Mouse (Mus musculus) embryo, embryonic 10 days (tissue): ENCODE data around the gene Pid1.
"Not testable (repeated sequence)": the region's sequence is repeated elsewhere in the genome, so short reads cannot be mapped to it uniquely, and the experiment has no call there.

Experiments
- DNase-seq: peaks from one replicate; pipeline ENCODE4 v3.0.0-alpha.2; 2015; ENCODE audit warnings: low spot score

Pid1 gene

DNA sequence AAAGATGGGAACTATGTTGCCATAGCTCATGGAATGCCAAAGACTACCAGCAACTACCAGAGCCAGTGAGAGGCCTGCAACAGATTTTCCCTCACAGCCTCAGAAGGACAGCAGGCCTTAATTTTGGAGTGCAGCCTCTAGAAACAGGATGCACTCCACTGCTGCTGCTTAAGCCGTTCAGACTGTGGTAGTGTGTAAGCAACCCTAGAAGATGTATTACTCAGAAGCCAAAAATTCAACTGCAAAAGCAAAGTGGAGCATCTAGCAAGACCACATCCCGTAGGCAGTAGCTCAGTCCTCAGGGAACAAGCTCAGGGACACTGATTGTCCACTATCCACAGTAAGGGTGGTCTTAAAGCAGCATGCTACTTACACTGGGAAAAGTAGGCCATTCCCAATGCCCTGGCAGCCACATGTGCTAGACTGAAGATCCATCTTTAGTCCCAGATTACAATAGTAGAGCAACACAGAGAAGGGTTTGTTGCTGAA is 92.2 kb downstream of the Pid1 start:
- DNase-seq: no peak

DNA sequence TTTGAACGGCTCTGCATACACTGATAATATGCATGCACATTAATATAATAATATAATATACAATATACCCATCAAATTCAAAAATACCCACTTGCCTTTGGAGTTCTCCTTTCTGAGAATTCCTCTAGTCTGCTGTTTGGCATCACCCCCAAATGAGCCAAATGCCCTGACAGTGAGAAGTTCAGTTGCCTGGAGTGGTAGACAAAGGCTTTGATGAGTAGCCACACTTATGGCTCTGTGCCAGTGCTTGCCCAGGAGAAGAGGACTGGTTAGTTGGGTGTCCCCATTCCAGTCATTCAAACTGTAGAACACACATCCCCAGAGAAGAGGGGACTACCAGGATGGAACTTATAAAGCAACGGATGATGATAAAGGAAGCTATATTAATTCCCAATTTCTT is 106.3 kb downstream of the Pid1 start:
- no peak for DNase-seq

DNA sequence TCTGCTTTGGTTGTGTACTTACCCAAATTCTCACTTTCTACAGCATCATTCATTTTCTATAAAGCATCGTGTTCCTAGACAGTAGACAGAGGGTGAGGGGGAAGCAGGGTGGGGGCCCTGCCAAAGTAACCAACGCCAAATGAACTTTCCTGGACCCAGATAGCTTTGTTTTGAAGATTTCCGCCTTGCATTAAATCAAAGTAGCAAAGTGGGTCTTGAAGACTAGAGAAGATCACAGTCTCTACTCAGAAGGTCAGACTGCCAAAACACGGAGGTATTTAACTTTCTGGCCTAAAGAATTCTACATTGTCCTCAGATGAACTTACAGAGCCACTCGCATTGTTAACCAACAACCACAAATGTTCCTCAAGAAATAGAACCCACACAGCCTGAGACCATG is 109.6 kb downstream of the Pid1 start:
- no peak for DNase-seq

DNA sequence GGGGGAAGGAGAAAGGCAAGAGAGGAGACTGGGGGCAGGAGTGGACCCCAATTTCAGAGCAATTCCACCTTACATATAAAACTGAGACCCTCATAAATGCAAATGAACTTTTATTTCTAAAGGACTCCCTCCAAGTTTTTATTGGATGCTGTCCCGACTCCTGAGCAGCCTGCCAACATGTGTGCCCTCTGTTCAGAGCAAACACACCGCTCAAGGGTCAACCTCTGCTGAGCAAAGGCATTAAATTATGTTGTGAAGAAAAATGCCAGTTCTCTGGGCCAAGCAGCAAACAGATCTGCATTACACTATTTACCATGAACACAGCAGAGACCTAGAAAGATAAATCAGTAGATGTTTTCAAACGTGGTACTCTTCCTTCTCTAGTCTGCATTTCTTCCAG is 110.1 kb downstream of the Pid1 start:
- no peak for DNase-seq

DNA sequence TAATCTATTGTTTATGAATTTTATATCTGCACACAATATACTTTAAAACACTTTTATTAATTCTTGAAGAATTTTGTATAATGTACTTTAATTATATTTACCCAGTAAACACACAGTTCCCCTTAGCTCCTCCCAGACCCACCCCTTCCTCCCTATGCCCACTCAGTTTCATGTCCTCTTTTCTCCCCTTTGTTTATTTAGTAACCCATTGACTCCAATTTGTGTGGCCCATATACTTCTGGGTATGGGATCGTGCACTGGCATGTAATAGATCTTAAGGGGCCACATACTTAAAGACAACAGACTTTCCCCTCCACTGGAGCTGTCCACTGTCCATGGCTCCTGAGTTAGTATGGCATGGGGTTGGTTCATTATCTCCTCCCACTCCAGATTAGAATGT is 112.8 kb downstream of the Pid1 start:
- DNase-seq: no peak

DNA sequence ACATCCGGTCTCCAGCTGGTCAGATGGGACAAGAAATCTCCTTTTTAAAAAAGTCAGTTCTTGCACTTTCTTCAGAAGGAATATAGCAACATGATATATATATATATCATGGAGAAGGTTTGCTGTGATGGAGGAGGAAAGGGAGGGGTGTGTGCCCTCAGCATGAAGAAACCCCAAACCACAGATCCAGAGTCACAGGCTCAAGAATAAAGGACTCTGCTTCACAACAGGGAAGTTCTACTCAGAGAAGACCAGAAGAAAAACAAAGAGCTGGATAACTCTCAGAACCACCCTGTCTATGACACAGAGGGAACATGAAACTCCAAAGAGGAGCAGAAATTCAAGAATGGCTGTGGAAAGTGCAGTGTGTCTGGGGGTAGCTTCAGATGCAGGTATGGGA is 113.2 kb downstream of the Pid1 start:
- no peak for DNase-seq

DNA sequence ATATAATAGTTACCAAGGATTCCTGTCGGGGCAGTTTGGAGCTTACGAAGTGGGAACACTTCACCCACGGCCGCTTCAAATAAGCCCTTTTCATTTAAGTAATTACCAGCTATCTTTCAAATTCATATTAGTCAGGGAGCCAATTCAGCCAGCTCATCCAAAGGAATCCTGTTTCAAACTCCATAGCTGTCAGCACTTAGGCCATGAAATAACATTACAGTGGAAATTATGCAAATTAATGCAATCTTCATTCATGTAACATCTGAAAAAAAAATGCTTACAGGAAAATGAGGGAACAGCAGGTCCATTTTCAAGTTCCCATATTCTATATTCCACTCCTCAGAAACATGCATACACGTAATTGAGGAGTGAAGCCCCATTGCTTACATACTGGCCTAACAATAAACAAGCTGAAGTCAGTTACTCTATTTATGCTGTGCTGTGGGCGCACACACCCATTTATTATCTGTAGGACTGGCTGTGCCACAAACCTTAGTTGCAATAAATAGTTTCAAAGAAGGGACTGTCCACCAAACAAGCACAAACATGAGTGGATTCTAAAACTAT is 114.1 kb downstream of the Pid1 start:
- DNase-seq: no peak

DNA sequence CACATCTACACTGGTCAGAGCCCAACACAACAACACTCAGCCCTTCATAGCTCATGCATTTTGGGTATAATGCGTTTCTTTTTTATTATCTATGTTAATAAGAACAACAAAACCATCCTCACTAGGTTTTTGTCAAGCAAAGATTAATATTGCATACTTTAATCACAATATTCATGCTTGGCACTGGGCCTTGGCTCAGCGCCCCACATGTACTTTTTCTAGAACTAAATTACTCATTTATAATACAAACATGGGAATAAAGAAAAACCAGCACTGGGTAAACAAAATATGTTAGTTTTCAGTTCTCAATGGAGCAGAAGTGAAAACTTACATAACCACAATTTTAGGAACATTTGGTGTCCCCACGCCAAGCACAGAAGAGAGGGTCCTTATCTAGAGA is 116.9 kb downstream of the Pid1 start:
- no peak for DNase-seq

DNA sequence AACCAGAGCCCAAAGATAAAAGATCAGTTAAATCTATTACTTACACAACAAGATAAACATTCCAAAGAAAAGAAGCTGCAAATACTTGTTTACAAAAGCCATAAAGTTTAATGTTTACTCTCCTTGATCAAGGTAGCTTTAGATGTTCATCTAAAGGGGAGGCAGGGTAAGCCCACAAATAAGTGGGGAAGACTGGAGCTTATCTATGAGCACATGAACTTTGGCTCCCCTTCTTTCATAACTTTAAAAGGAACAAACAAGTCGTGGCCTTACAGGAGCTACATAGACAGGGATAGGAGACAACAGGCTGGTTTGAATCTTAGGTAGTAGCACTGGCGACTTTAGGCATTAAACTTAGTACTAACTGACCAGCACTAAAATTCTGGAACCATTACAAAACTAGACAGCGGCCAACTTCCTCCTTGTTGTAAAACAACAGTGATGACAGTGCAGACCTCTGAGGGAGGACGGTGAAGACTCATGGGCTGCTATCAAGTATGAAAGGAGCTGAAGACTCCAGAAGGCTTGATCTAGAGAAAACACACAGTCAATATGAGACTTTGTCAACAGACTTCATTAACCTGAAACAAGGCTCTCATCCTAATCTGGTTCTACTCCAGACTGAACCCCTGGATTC is 122.7 kb downstream of the Pid1 start:
- DNase-seq: no peak

DNA sequence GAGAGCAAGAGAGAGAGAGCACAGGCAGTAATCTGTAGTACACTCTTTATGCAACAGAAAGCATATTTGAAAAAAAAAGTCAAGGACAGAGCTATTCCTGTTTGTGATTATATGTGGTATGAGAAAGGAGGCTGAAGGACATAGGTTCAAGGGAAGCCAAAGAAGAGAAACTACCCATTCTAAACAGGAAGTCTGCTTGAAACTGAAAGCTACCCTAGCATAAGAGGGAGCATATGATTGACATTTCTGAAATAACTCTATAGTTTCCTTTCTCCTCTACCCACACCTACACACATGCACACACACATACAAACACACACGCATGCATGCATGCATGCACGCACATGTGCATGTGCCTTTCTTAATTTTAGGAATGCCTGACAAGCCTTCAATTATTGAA is 123.8 kb downstream of the Pid1 start:
- no peak for DNase-seq

DNA sequence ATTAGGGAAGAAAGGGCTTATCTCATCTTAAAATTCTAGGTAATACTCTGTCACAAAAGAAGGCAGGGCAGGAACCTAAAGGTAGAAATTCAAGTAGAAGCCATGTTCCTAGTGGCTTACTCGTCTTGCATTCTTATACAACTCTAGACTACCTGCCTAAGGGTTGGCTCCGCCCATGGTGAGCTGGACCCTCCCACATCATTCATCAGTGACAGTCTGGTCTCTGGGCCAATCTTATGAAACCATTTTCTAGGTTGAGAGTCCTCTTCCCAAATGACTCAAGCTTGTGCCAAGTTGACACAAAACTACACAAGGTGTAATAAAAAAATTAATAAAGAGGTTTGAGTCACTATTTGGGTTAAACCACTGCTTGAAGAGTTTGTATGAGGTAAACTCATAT is 133.5 kb downstream of the Pid1 start:
- DNase-seq: no peak

DNA sequence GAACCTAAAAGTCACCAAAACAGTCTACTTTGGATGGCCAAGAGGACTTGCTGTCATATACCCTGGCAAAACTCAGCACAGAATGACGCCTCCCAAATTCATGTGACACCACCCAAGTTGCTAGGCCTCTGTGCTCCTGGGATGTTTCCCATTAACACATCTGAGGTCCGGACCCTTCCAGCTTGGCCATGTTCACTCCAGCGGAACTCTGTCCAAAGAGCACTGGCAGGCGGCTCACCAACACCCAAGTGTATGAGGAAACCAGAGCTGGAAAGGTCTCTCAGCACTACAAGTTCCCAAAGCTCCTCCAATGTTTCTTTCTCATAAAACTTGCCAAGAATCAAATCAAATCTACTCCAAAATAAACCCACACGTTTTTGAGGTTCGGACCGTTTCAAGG is 138.4 kb downstream of the Pid1 start:
- DNase-seq: no peak

DNA sequence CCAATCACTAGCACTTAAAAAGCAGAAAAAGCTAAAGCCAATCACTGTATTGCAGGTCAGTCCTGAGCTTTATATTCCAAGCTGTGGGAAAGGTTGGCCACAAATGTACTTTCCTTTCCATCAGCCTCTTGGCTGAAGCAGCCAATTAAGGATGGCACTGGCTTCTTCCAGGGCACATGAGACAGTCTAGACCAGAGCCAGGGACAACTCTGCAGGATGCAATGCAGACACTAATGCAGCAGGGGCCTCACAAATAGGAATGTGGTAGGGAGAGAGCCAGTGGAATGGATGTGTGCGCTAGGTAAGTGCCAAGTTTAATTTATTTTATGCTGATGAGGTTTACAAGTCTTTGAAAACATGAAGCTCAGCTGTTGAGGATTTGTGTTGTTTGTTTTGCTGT is 141.9 kb downstream of the Pid1 start:
- no peak for DNase-seq

DNA sequence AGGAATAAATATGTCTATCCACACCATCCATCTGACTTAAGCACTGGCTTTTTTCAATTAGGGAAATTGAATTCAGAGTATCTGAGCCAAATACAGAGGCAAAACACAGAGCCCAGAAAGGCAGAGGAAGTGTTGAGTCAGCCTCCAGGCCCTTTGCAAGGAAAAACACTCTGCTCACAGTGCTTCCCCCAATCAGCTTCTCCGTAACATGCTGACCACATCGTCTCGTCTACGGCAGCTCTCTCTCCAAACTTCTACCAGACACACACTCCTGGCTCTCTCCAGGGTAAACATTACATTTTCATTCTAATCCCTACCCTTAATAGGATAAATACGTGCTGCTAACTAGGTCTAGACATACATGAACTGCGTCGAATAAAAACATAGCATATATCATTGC is 145.4 kb downstream of the Pid1 start:
- peak; percentile 8 for DNase-seq

DNA sequence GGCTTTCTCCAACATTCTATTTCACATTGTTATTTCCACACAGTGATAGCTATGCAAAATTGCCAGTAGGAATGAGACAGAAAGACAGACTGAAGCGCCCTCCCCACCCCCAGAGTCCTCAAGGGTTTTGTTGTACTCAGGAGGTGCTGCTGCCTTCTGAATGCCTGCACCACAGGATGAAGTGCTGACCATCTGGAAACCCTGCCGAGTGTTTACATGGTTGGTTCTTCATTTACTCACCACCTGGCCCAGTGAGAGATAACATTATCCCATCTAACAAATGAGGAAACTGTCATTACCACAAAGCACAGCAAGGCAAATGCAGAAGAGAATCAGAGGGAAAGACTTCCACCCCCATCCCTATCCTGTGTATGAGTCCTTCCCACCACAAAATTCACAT is 146.2 kb downstream of the Pid1 start:
- DNase-seq: no peak

DNA sequence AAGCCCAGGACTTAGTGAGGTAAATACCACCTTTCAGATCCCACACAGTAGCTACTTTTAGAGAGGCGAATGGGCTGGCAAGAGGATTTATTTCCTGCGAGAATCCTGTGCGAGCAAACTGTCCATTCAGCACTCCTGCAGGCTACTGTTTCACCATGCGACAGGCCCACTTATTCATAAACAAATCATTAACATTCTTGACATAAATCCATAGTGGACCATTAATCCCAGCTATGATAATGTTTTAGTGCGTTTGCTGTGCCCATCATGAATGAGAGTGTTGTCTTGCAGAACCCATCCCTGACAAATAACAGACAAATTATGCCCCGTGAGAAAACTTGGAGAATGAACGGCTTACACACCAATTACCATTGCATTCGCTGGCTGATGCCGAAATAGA is 152.5 kb downstream of the Pid1 start:
- no peak for DNase-seq

DNA sequence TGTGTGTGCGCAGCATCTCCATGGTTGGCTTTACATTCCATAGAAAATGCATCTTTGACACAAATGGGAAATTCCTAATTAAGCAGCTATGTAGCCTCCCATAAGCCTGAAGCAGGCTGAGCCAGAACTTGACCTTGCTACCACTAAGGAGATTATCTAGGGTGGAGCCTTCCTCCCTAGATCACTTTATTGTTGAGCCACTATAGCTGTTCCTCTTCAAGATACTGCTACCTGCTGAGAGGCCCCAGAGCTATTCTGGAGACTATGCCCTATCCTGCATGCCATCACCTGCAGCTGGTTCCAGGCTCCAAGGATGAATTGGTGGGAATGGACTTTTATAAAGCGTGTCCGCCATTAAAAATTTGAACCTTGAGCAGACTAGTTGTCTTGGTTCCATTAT is 158.2 kb downstream of the Pid1 start:
- DNase-seq: not testable (repeated sequence)

DNA sequence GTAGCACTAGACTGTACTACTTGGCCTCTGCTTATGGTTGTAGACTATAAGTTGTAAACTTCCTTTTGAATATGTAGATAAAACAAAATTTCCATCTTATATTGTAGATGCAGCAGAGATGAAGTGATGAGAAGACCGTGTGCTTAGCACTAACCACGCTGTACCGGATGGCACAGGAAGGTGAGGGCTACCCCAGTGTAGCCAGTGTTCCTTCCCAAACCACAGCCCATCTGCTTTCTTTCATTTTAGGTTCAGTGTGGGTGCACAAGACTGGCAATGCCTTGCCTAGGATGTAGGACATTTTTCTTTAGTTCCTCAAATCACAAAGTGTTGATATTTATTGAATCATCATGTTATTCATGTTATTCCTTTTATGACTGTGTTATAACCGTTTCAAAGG is 160.5 kb downstream of the Pid1 start:
- DNase-seq: no peak

DNA sequence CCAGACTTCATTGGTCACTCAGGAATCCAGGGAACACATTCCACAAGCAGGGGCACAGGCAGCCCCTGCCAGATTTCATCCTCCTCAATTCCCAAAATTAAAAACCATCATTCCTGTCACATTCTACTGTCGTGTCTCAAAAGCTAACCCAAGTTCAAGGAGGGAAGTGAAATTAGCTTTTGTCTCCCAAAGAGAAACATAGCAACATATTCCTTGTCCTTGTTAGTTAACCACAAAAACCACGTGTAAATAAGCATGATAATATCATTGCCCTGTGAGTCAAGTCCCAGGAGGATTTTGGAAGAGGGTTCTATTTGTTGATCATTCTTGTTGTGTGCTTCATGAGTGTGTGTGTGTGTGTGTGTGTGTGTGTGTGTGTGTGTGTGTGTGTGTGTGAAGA is 164.1 kb downstream of the Pid1 start:
- DNase-seq: no peak

DNA sequence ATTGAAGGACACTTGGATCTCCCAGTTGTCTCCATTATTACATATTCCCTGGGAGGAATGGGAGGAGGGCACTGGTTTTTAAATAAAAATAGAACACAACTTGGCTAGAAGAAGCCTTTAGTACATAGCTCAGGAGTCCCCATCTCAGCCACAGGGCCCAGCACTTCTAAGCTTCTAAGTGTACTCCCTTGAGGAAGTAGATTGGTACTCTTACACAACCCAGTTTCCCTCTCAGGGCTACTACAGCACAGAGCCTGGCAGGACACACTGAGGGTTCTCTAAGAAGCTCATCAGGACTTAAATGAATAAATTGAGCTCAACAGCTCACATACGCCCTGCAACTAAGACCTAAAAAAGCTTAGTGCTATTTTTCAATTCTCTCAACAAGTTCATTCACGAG is 165.1 kb downstream of the Pid1 start:
- DNase-seq: peak; percentile 1

DNA sequence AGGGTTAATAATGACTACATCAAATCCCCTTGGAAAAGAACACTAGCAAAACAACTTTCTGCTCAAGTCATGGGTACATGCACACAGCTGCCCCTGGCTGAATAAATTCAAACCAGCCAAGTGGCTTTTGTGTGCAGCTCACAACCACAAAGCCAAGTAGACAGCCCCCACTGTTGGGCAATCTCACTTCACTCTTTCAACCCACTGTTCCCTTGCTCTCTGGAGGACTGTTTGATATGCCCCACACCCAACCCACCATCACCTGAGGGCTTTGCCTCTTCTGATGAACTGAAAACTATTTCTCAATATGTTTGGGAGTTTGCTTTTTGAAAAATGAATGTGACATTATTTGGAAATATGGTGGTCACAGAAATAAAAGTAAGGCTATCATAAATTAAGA is 171.8 kb downstream of the Pid1 start:
- DNase-seq: no peak

DNA sequence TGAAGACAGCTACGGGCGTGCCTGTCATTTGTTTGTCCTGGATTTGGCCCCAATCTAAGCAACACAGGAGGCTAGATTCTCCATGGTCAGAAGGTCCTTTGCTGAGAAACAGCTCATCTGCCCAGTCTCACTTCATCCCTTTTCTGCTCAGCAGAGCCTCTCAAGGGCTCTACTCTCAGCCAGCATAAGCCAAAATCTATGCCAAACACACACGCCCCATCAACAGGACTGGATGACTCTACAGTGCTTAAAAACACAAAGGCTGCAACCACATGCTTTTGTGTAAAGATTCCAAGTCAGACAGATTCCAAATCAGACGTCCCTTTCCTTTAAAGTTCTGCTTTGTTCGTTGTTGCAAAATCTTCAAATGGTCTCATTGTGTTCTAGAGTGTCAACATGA is 174.5 kb downstream of the Pid1 start:
- DNase-seq: no peak

DNA sequence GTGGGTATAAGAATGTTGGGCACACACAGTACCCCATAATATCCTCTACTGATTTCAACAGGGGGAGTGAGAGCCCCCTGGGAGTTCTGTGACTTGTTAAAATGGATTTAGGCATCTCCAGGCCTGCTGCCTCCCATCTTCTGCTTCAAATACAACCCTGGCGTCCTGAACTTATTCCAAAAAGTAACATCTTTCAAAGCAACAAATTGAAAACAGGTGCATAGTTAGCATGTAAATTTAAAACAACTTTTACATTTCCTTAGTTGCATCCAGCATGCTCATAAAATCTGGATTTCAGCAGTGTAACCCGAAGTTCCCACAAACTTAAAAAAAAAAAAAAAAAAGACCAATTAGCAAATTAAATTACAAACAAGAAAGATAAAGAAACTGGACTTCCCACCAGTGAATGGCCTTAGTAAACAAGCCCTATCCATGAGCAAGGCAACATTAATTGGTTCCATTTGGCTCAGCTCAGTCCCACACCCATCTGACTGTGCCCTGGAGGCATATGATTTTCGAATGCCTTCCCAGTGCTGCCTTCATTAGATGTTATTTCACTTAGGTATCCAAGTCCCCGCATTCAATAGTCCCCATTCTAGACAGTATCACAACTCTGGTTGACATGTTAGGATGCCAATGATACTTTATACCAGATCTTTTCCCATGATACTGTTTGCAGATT is 177.1 kb downstream of the Pid1 start:
- DNase-seq: peak; percentile 36

DNA sequence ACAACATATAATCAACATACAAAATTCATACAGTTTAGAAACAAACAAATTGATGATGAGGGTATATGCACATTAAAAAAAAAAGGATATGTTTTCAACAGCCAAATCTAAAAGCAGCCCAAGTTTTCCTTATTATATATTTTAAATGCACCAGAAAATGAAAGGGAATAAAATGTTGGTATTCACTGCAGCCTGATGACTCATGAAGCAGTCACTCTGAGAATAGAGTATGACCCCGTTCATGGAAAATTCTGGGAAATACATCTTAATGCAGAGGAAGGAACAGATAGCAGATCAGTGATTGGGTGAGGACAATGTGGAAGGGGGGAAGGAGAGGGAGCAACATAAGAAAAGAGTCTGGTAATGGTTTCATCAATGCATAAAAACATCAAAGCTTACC is 186.3 kb downstream of the Pid1 start:
- DNase-seq: no peak
